Mouse (Mus musculus): ENCODE data around the gene Sgtb.

The Sgtb gene

GRCm38 (mm10) chr13:104109288-104109815 lies at the start of gene Sgtb, which contains the start of gene Nln:
Gene Sgtb (plus strand): TSS chr13:104109741.
Gene Nln (minus strand): TSS chr13:104109614.
- in situ Hi-C loops (cut with MboI; ENCODE audit: low pct_unique_long_range_greater_than_20kb in 1 of 2, low sequenced_read_pairs in 2 of 2, unreplicated experiment in 1 of 2): no loop called here

GRCm38 (mm10) chr13:104060231-104060630 lies 49.3 kb upstream of the Sgtb start:
- in situ Hi-C loops (cut with MboI; ENCODE audit: low pct_unique_long_range_greater_than_20kb in 1 of 2, low sequenced_read_pairs in 2 of 2, unreplicated experiment in 1 of 2): no loop called here

GRCm38 (mm10) chr13:104061975-104062750 lies 47.4 kb upstream of the Sgtb start:
- in situ Hi-C loops (cut with MboI; ENCODE audit: low pct_unique_long_range_greater_than_20kb in 1 of 2, low sequenced_read_pairs in 2 of 2, unreplicated experiment in 1 of 2): no loop called here

- in situ Hi-C loops (cut with MboI; ENCODE audit: low pct_unique_long_range_greater_than_20kb in 1 of 2, low sequenced_read_pairs in 2 of 2, unreplicated experiment in 1 of 2): no loop called here
Measured at GRCm38 (mm10) chr13:104063061-104063460, 46.5 kb upstream of the Sgtb start.

- in situ Hi-C loops (cut with MboI; ENCODE audit: low pct_unique_long_range_greater_than_20kb in 1 of 2, low sequenced_read_pairs in 2 of 2, unreplicated experiment in 1 of 2): no loop called here
Measured at GRCm38 (mm10) chr13:104065649-104066347, 43.7 kb upstream of the Sgtb start.

GRCm38 (mm10) chr13:104069216-104069615 lies 40.3 kb upstream of the Sgtb start:
- in situ Hi-C loops (cut with MboI; ENCODE audit: low pct_unique_long_range_greater_than_20kb in 1 of 2, low sequenced_read_pairs in 2 of 2, unreplicated experiment in 1 of 2): no loop called here

GRCm38 (mm10) chr13:104070703-104071102 lies 38.8 kb upstream of the Sgtb start:
- in situ Hi-C loops (cut with MboI; ENCODE audit: low pct_unique_long_range_greater_than_20kb in 1 of 2, low sequenced_read_pairs in 2 of 2, unreplicated experiment in 1 of 2): no loop called here

GRCm38 (mm10) chr13:104072351-104072750 lies 37.2 kb upstream of the Sgtb start:
- in situ Hi-C loops (cut with MboI; ENCODE audit: low pct_unique_long_range_greater_than_20kb in 1 of 2, low sequenced_read_pairs in 2 of 2, unreplicated experiment in 1 of 2): no loop called here

GRCm38 (mm10) chr13:104074230-104074629 lies 35.3 kb upstream of the Sgtb start:
- in situ Hi-C loops (cut with MboI; ENCODE audit: low pct_unique_long_range_greater_than_20kb in 1 of 2, low sequenced_read_pairs in 2 of 2, unreplicated experiment in 1 of 2): no loop called here

GRCm38 (mm10) chr13:104074731-104075130 lies 34.8 kb upstream of the Sgtb start:
- in situ Hi-C loops (cut with MboI; ENCODE audit: low pct_unique_long_range_greater_than_20kb in 1 of 2, low sequenced_read_pairs in 2 of 2, unreplicated experiment in 1 of 2): no loop called here

- in situ Hi-C loops (cut with MboI; ENCODE audit: low pct_unique_long_range_greater_than_20kb in 1 of 2, low sequenced_read_pairs in 2 of 2, unreplicated experiment in 1 of 2): no loop called here
Measured at GRCm38 (mm10) chr13:104076993-104077392, 32.5 kb upstream of the Sgtb start.

- in situ Hi-C loops (cut with MboI; ENCODE audit: low pct_unique_long_range_greater_than_20kb in 1 of 2, low sequenced_read_pairs in 2 of 2, unreplicated experiment in 1 of 2): no loop called here
Measured at GRCm38 (mm10) chr13:104082504-104082903, 27.0 kb upstream of the Sgtb start.

- in situ Hi-C loops (cut with MboI; ENCODE audit: low pct_unique_long_range_greater_than_20kb in 1 of 2, low sequenced_read_pairs in 2 of 2, unreplicated experiment in 1 of 2): no loop called here
Measured at GRCm38 (mm10) chr13:104084600-104084999, 24.9 kb upstream of the Sgtb start.

GRCm38 (mm10) chr13:104089387-104089786 lies 20.2 kb upstream of the Sgtb start:
- in situ Hi-C loops (cut with MboI; ENCODE audit: low pct_unique_long_range_greater_than_20kb in 1 of 2, low sequenced_read_pairs in 2 of 2, unreplicated experiment in 1 of 2): no loop called here

GRCm38 (mm10) chr13:104091734-104092133 lies 17.8 kb upstream of the Sgtb start:
- in situ Hi-C loops (cut with MboI; ENCODE audit: low pct_unique_long_range_greater_than_20kb in 1 of 2, low sequenced_read_pairs in 2 of 2, unreplicated experiment in 1 of 2): no loop called here

GRCm38 (mm10) chr13:104094531-104095385 lies 14.8 kb upstream of the Sgtb start:
- in situ Hi-C loops (cut with MboI; ENCODE audit: low pct_unique_long_range_greater_than_20kb in 1 of 2, low sequenced_read_pairs in 2 of 2, unreplicated experiment in 1 of 2): no loop called here

GRCm38 (mm10) chr13:104095955-104096354 lies 13.6 kb upstream of the Sgtb start:
- in situ Hi-C loops (cut with MboI; ENCODE audit: low pct_unique_long_range_greater_than_20kb in 1 of 2, low sequenced_read_pairs in 2 of 2, unreplicated experiment in 1 of 2): no loop called here

- in situ Hi-C loops (cut with MboI; ENCODE audit: low pct_unique_long_range_greater_than_20kb in 1 of 2, low sequenced_read_pairs in 2 of 2, unreplicated experiment in 1 of 2): no loop called here
Measured at GRCm38 (mm10) chr13:104097190-104097589, 12.4 kb upstream of the Sgtb start.

GRCm38 (mm10) chr13:104100416-104100815 lies 9.1 kb upstream of the Sgtb start:
- in situ Hi-C loops (cut with MboI; ENCODE audit: low pct_unique_long_range_greater_than_20kb in 1 of 2, low sequenced_read_pairs in 2 of 2, unreplicated experiment in 1 of 2): no loop called here
